Mouse (Mus musculus) liver, adult 2 months (tissue): ENCODE results near the gene Cep112. TPM values are rescaled to one million over a fixed set of nuclear protein-coding genes. Genes with fewer than 3 reads are reported as not detected.

Experiments
- DNase-seq: peaks from one replicate; pipeline ENCODE4 v3.0.0-alpha.2; 2011; ENCODE audit warnings: low read depth, low spot score; ENCODE audit errors: extremely low read depth
- H3K27ac ChIP-seq: fragments of 200-500 bp; replicated peaks from 2 replicates; pipeline ENCODE4 v1.5.1; 2012; ENCODE audit warnings: low read depth, mild to moderate bottlenecking, control low read depth, inconsistent platforms, low read length; ENCODE audit not compliant: insufficient read depth
- H3K27me3 ChIP-seq: fragments of 200-500 bp; 2 replicates; pipeline ENCODE4 v1.6.1; 2012; ENCODE audit warnings: mild to moderate bottlenecking, moderate library complexity, low read length, inconsistent platforms; ENCODE audit not compliant: control insufficient read depth, insufficient read depth
- H3K36me3 ChIP-seq: fragments of 200-500 bp; 2 replicates; pipeline ENCODE4 v1.6.1; 2012; ENCODE audit warnings: low read length, inconsistent platforms; ENCODE audit not compliant: control insufficient read depth, insufficient read depth
- H3K4me1 ChIP-seq: fragments of 200-500 bp; 2 replicates; pipeline ENCODE4 v1.6.1; 2011; ENCODE audit warnings: low read length; ENCODE audit not compliant: control insufficient read depth, insufficient read depth
- H3K4me3 ChIP-seq: fragments of 200-500 bp; 2 replicates; pipeline ENCODE4 v1.5.1; 2011; ENCODE audit warnings: low read depth, mild to moderate bottlenecking, control low read depth, low read length, moderate library complexity; ENCODE audit not compliant: insufficient read depth
- H3K79me2 ChIP-seq: fragments of 200-500 bp; 2 replicates; pipeline ENCODE4 v1.6.1; 2012; ENCODE audit warnings: inconsistent platforms, mild to moderate bottlenecking, low read length, moderate library complexity; ENCODE audit not compliant: control insufficient read depth, insufficient read depth
- H3K9ac ChIP-seq: fragments of 200-500 bp; 2 replicates; pipeline ENCODE4 v1.6.1; 2012; ENCODE audit warnings: low read depth, mild to moderate bottlenecking, control low read depth, inconsistent platforms, low read length
- CTCF ChIP-seq: fragments of 200-500 bp; IDR thresholded peaks from 2 replicates; pipeline ENCODE4 v1.5.1; 2011; ENCODE audit warnings: low read depth, low read length, control low read depth
- POLR2A ChIP-seq: fragments of 200-500 bp; IDR thresholded peaks from 2 replicates; pipeline ENCODE4 v1.6.1; 2011; ENCODE audit warnings: low read length, control low read depth; ENCODE audit not compliant: insufficient read depth; ENCODE audit errors: extremely low read depth
- WGBS: fragments of 180-500 bp; shearing (Covaris S2); methylation state at CpG from one replicate; pipeline ENCODE4 v1.1.7; 2018; 5-methylcytosine and 5-hydroxymethylcytosine counted together
- polyA plus RNA-seq: library from polyadenylated mRNA; depleted of rRNA; stranded (reverse); fragments of >200 nt; gene quantifications from 2 replicates; pipeline ENCODE4 v1.2.3, GENCODE M21; 2012
- total RNA-seq: library from RNA; depleted of rRNA; stranded (reverse); fragments of >200 nt; gene quantifications from 2 replicates; pipeline ENCODE4 v1.2.3, GENCODE M21; 2014

Gene Cep112
- total and polyA plus RNA-seq, 2 experiments, result 0.21 to 0.65 TPM

DNA sequence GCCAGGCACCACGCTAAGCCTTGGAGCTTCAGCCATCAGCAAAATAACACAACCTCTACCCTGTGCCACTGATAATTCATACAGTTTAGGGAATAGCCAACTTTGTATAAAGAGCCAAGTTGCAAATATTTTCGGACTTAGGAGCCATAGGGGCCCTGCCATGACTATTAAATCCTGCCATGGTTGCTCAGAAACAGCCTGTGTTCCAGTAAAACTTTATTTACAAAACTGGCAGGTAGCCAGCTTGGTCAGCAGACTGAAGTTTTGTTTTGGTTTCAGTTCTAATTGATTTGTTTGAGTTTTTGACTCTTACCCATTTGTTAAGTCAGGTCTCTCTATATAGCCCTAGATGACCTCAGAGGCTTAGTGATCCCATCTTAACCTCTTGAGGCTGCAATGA is 421.0 kb downstream of the Cep112 start:
- H3K27ac ChIP-seq, result no peak overlapping the region
- no peak for TF ChIP-seq CTCF
- no peak for TF ChIP-seq POLR2A
- DNase-seq, result peak; percentile 87

DNA sequence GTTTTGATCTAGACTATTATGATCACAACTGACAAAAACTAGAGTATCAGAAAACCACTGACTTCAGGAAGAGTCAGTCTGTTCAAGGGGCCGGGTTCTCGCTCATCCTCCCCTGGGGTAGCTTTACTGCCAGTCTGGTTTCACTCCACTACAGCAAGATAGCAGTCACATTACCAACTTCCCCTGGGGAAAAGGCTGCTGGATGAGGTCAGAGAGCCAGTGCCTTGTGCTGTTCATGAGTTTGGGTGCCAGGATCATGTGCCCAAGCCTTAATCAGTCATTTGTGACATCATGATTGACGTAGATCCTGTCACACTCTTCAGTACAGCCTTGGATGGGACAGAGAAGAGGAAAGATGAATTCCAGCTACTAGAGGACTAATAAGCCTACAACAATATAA is 421.5 kb downstream of the Cep112 start:
- H3K4me1 ChIP-seq, result peaks cover 5% of the 10 kb centered on the region; the same call in 1 of the 2 replicates
- H3K4me3 ChIP-seq, result no peak overlapping the region
- DNase-seq, result no peak
- 90% methylated on average over 3 of the region's 3 CpGs for WGBS
- TF ChIP-seq CTCF (no peak), POLR2A (no peak)
- no peaks in the 10 kb centered on the region for H3K27me3 ChIP-seq
- H3K79me2 ChIP-seq, result no peaks in the 10 kb centered on the region
- H3K27ac ChIP-seq, result no peak overlapping the region
- H3K9ac ChIP-seq, result no peak overlapping the region
- H3K36me3 ChIP-seq, result no peaks in the 10 kb centered on the region

More for the DNA sequence above, 421.0 kb downstream of the Cep112 start:
- Histone ChIP-seq H3K79me2 (no peaks in the 10 kb centered on the region), H3K27me3 (no peaks in the 10 kb centered on the region), H3K4me3 (no peak overlapping the region), H3K9ac (no peak overlapping the region), H3K36me3 (no peaks in the 10 kb centered on the region), H3K4me1 (peaks cover 5% of the 10 kb centered on the region; the same call in 1 of the 2 replicates)
- WGBS, result 23% methylated on average over 2 of the region's 2 CpGs

DNA sequence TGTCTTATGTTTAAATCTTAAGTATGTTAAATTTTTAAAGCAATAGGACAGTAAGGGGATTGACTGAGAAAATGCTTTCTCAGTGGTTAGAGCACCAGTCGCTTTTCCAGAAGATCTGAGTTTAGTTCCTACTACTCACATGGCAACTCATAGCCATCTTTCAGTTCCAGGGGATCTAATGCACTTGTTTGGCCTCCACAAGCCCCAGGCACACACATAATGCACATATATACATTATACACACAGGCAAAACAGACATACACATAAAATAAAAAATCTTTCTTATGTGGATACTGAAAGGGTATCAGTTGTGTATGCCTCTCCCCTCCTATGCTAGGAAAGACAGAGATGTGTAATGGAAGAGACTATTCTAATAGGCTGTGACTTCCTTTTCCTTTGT is 426.8 kb downstream of the Cep112 start:
- no peak overlapping the region for H3K4me3 ChIP-seq
- H3K9ac ChIP-seq, result no peak overlapping the region
- no peak for DNase-seq
- no peaks in the 10 kb centered on the region for H3K79me2 ChIP-seq
- H3K36me3 ChIP-seq, result no peaks in the 10 kb centered on the region
- H3K27ac ChIP-seq, result no peak overlapping the region
- WGBS, result 98% methylated on average over 1 of the region's 1 CpGs
- TF ChIP-seq POLR2A, result no peak
- H3K4me1 ChIP-seq, result no peaks in the 10 kb centered on the region
- no peaks in the 10 kb centered on the region for H3K27me3 ChIP-seq

DNA sequence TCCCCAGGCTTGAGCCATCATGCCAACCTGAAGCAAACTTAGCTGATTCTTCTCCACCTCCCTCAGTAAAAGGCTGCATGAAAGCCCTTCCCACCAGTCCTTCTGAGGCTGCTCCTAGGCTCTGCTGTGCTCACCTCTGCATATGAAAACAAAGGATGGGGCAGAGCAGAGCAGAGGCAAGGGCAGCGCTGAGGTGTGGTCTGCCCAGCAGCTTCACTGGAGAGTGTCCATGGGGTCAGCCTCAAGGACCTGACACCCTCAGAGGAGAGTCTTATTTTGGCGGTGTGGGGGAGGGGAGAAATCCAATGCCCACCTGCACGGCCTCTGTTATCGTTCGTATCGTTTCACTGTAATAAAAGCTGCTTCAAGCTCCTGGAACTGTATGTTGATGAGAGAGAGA is 432.3 kb downstream of the Cep112 start:
- Histone ChIP-seq H3K4me1 (peaks cover 8% of the 10 kb centered on the region), H3K36me3 (no peaks in the 10 kb centered on the region), H3K27me3 (no peaks in the 10 kb centered on the region), H3K27ac (peak overlapping the region; percentile 3), H3K4me3 (no peak overlapping the region), H3K9ac (peak overlapping the region; percentile 51), H3K79me2 (no peaks in the 10 kb centered on the region)
- DNase-seq, result no peak
- WGBS, result 28% methylated on average over 6 of the region's 6 CpGs
- TF ChIP-seq POLR2A (no peak), CTCF (no peak)

DNA sequence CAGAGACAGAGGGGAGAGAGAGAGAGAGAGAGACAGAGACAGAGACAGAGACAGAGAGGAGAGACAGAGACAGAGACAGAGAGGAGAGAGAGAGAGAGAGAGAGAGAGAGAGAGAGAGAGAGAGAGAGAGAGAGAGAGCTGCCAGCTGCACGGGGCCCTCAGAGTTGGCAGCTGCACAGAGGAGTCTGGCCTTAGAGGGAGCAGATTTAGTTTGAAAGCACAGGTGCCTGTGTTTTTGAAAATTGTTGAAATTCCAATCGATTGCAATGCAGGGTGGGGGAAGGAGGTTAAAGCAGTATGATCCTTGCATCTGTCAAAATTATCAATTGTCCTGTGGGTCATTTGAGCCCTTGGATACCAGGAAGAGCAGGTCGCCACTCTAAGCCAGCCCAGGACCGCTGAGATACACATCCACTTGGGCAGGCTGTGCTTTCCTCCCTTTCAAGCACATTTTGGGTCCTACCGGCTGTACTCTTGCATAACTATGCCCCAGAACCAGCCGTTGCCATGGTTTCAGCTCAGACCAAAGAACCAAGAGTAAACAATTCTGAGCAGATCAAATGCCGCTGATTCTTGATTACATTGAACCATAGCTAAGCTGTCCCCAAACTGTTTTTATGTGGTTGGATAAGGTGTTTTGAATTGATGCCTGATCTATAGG is 432.8 kb downstream of the Cep112 start:
- Histone ChIP-seq H3K9ac (no peak overlapping the region), H3K4me3 (no peak overlapping the region), H3K27me3 (no peaks in the 10 kb centered on the region), H3K79me2 (no peaks in the 10 kb centered on the region), H3K36me3 (no peaks in the 10 kb centered on the region), H3K27ac (peak overlapping the region; percentile 23), H3K4me1 (peaks cover 8% of the 10 kb centered on the region)
- peak; percentile 96 for DNase-seq
- 17% methylated on average over 7 of the region's 7 CpGs for WGBS
- TF ChIP-seq CTCF (no peak), POLR2A (no peak)

DNA sequence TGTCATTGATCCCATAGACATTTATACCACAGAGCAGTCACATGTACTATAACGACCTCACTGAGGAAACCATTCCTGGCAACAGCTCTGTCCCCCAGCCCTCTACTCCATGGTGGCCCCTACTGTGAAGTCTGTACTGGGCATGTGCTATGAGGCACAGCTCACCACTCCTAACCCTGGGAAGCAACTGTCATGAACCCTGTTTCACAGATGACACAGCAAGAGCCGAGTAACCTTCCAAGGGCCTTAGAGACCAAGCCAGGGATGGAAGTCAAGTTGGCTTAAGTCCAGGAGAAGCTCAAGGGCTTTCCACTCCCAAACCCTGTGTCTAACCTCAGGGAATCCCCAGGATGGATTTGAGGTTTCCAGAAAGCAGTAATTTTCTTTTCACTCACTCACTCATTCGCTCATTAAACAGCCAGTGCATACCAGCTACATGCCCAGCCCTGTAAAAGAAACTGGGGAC is 433.4 kb downstream of the Cep112 start:
- no peaks in the 10 kb centered on the region for H3K36me3 ChIP-seq
- H3K27ac ChIP-seq, result peak overlapping the region; percentile 23
- no peak for DNase-seq
- H3K27me3 ChIP-seq, result no peaks in the 10 kb centered on the region
- no peak for TF ChIP-seq CTCF
- no peak for TF ChIP-seq POLR2A
- no peak overlapping the region for H3K4me3 ChIP-seq
- H3K9ac ChIP-seq, result no peak overlapping the region
- 43% methylated on average over 3 of the region's 3 CpGs for WGBS
- H3K4me1 ChIP-seq, result peaks cover 8% of the 10 kb centered on the region
- H3K79me2 ChIP-seq, result no peaks in the 10 kb centered on the region
